Mouse (Mus musculus) cortical plate, adult 2 months (tissue): ENCODE data around the gene Kdm2b. TPM values are rescaled to one million over a fixed set of nuclear protein-coding genes. Genes with fewer than 3 reads are reported as not detected.

Experiments used
- H3K27ac ChIP-seq: fragments of 200-500 bp; 2 replicates; pipeline ENCODE4 v1.5.1; 2012; ENCODE audit warnings: low read length, control low read depth, inconsistent platforms; ENCODE audit not compliant: insufficient read depth
- H3K4me1 ChIP-seq: fragments of 200-500 bp; 2 replicates; pipeline ENCODE4 v1.6.1; 2011; ENCODE audit warnings: low read length; ENCODE audit not compliant: control insufficient read depth, insufficient read depth
- H3K4me3 ChIP-seq: fragments of 200-500 bp; 2 replicates; pipeline ENCODE4 v1.5.1; 2011; ENCODE audit warnings: mild to moderate bottlenecking, low read length, control low read depth; ENCODE audit not compliant: insufficient read depth
- CTCF ChIP-seq: fragments of 200-500 bp; IDR thresholded peaks from 2 replicates; pipeline ENCODE4 v1.5.1; 2011; ENCODE audit warnings: mild to moderate bottlenecking, control low read depth, low read length; ENCODE audit not compliant: insufficient read depth; ENCODE audit errors: extremely low read depth
- POLR2A ChIP-seq: fragments of 200-500 bp; IDR thresholded peaks from 2 replicates; pipeline ENCODE4 v1.6.1; 2011; ENCODE audit warnings: mild to moderate bottlenecking, low read length, control low read depth; ENCODE audit not compliant: insufficient read depth; ENCODE audit errors: extremely low read depth
- polyA plus RNA-seq: library from polyadenylated mRNA; depleted of rRNA; stranded (reverse); fragments of >200 nt; gene quantifications from 2 replicates; pipeline ENCODE4 v1.2.3, GENCODE M21; 2012

Kdm2b gene
- polyA plus RNA-seq, 1 experiment: 16.6 TPM

DNA sequence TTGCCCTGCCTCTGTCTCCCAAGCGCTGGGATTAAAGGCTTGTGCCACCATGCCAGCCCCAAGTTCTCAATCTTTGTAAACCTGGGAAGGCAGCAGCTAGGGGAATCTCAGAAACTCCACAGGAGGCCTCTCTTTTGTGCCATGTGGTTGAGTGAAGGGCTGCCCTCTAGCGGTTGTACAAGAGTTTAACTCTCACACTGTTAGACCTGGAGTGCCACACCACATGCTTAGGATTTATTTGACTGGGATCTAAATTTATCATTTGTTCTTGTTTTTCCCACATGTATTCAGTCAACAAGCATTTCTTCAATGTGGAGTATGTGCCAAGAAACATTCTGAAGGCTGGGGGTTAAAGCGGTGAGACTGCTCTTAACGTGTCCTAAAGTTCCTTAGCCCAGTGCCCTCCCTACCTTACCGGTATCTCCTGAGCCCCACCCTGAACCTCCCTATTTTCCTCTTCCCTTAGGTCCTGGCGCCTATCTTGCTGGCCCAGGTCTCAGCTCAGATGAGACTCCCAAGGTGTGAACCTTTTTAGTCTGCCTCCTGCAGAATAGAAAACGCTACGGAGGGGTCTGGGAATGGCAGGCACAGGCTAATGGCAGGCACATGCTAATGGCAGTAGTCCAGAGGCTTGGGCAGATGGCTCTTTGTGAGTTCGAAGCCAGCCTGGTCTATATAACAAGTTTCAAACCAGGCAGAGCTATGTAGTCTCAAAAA is 24.1 kb upstream of the Kdm2b start:
- TF ChIP-seq POLR2A (no peak), CTCF (peak; percentile 74)
- Histone ChIP-seq H3K4me1 (peaks cover 4% of the 10 kb centered on the region; the same call in 1 of the 2 replicates), H3K4me3 (no peak overlapping the region), H3K27ac (no peak overlapping the region)

DNA sequence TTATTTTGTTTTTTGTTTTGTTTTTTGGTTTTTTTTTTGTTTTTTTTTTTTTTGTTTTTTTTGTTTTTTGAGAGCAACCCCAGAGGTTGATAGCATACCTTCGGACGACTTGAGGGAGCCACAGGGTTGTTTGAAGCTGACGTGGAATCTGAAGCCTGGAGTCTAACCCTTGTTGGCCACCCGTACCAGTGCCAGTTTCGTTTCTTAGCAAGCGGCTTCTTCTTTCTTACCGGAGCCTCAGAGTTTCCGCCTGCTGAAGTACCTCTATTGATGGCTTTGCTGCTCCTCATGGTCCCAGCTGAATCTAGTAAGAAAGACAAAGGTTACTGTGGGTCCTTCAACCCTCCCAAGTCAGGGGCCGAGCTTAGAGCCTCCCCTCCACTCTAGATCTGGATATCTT is 22.1 kb upstream of the Kdm2b start:
- Histone ChIP-seq H3K4me3 (no peak overlapping the region), H3K27ac (no peak overlapping the region), H3K4me1 (peaks cover 4% of the 10 kb centered on the region; the same call in 1 of the 2 replicates)
- TF ChIP-seq POLR2A (no peak), CTCF (no peak)

DNA sequence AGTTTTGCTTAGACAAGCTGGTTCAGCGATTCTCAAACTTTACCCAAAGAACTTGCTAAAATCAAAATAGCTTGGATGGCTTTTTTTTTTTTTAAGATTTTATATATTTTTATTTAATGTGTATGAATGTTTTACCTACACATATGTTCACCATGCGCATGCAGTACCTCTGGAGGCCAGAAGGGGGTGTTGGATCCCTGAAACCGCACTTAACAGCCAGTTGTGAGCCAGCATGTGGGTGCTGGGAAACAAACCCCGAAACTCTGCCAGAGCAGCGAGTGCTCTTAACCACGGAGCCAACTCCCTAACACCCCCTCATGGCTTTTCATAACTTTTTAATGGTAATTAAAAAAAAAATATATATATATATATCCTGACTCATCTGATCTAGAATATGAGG is 21.2 kb upstream of the Kdm2b start:
- no peak for TF ChIP-seq POLR2A
- TF ChIP-seq CTCF: no peak
- Histone ChIP-seq H3K4me1 (peaks cover 4% of the 10 kb centered on the region; the same call in 1 of the 2 replicates), H3K4me3 (no peak overlapping the region), H3K27ac (no peak overlapping the region)

DNA sequence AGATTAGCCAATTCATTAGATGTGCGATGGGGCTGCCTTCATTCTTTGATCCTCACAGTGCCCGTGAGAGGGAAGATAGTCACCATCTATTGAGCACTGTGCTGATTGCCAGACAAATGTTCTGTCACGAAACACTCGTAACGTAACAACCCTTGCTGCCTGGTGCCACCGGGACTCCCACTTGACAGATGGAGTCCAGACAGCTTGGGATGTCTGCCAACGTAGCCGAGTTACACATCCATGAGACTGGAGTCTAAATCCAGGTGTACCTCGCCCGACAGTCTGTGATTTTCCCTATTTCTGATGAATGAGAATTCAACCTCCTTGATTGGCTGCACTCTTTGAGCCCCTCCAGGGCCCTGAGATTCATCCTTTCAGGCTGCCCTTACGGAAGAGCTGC is 20.2 kb upstream of the Kdm2b start:
- H3K4me1 ChIP-seq: peaks cover 4% of the 10 kb centered on the region; the same call in 1 of the 2 replicates

DNA sequence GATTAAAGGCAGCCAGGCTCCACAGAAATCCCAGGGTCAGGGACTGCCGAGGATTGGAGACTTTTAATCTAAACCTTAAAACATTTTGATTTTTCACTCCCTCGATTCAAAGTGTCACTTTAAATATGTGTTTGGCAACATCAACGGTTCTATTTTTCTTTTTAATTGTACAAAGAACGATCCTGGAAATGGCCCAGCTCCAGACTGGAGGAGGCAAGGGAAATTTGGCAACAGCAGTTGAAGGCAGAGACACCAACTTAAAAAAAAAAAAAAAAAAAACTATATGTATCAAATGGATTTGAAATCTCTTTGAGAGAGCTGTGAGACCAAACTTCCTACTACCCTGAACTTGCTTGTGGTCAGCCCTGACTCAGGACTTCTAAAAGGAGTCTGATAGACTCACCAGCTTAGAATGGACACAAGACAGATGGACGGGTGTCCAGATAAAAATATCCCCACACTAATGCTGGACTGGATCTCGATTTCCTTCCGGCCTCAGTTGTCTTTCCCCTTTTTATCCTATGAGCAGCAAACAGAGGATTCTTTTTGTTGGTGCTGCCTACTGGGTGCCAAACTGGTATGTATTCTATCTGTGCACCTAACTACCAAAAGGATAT is 19.4 kb upstream of the Kdm2b start:
- Histone ChIP-seq H3K27ac (no peak overlapping the region), H3K4me1 (peaks cover 3% of the 10 kb centered on the region; the same call in 1 of the 2 replicates)

More for the DNA sequence above, 20.2 kb upstream of the Kdm2b start:
- no peak overlapping the region for H3K4me3 ChIP-seq
- 0 out of 2 replicates have a peak overlapping the region, but pooled peaks have one; percentile 8 for H3K27ac ChIP-seq
- no peak for TF ChIP-seq POLR2A
- TF ChIP-seq CTCF: no peak

DNA sequence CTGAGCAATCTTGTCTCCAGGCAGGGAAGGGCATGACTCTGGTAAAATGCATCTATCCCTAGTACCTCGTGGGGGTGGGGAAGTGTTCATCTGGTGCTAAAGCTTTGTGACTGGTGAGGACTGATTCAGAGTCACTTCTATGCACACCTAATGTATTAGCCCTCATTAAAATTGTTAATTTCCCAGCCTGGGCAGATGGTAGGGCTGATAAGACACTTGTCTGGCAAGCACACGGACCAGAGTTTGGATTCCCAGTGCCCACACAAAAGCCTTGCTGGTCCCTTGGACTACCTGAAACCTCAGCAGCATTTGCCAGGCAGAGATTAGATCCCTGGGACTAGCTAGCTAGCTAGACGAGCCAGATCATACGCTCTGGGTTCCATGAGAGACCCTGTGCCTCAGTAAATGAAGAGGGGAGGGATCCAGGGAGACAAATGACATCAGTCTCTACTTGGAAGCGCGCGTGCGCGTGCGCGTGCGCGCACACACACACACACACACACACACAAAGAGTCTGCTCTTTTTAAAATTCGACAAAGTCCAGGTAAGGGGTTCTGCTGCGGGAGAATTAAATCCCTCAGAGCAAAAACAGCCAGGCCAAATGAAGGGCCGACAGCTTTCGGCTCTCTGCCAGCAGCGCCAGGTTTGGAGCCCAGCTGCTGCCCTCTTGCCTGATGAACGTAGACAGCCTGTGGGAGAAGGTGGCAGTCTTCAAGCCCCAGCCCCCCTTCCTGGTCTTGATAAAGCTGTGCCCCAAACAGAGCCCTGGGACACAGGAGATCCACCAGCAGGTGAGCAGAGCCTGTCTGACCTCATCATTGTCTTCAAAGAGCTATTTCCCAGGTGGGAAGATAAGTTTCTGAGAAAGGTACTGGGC is 16.3 kb upstream of the Kdm2b start:
- Histone ChIP-seq H3K4me1 (peaks cover 3% of the 10 kb centered on the region; the same call in 1 of the 2 replicates), H3K27ac (no peak overlapping the region), H3K4me3 (no peak overlapping the region)
- TF ChIP-seq CTCF (no peak), POLR2A (no peak)

More for the DNA sequence above, 19.4 kb upstream of the Kdm2b start:
- no peak overlapping the region for H3K4me3 ChIP-seq
- no peak for TF ChIP-seq POLR2A
- TF ChIP-seq CTCF: no peak

DNA sequence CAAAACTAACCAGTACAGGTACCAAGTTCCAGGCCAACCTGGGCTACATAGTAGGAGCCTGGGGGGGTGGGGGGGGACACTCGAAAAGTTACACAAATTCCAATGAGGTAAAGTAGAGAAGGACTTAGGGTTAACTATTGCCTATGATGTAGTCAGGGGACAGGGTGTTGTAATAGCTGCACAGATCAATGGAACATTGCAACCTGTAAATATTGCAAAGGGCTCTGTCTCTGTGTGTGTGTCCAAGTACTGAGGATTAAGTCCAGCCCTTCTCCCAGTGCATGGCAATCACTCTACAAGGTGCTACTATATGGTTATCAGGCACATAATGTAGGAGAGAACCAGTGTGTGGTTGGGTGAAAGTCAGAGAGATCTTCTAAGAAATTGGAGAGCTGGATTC is 11.3 kb upstream of the Kdm2b start:
- H3K4me3 ChIP-seq: no peak overlapping the region
- no peaks in the 10 kb centered on the region for H3K4me1 ChIP-seq
- TF ChIP-seq POLR2A: no peak
- TF ChIP-seq CTCF: no peak
- no peak overlapping the region for H3K27ac ChIP-seq

DNA sequence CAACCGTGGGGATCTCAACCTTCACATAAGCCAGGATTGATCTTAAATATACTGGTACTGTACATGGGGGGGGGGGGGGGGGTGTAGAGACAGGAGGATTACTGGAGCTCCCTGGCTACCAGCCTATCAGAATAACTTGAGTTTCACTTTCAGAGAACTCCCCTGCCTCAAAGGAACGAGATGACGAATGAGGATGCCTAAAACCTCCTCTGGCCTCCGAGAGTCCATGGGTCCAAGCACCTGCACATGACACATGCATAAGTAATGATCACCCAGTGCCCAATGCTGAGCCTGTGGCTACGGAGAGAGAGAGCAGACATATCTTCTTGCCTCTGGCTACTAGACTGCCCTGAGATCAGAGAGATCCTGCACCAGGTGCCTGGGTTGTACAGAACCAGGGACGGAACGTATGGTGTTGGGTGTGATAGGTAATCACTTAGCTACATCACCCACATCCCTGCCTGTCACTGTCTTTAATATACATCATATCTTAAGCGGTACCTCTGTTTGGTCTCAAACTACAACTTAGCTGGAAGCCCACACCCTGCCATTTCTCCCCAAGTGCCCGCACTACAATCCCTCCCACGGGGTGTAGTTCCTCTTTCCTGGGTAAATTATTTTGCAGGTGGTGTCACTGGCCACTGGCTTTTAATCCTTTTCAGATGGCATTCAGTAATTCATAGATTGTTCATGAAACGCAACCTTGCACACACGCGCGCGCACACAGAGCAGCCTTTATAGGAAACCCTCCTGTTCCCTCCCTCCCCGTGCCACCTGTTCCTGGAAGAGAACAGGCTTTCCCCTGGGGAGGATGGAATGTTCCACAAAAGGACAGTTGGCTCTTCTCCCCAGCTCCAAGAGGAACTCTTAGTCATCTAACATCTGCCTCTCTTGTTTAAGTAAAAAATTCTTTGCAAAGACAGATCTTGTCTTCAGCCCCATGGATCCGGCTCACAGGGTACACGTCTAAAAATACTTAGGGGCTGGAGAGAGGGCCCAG is 7.9 kb upstream of the Kdm2b start:
- Histone ChIP-seq H3K4me1 (no peaks in the 10 kb centered on the region), H3K4me3 (no peak overlapping the region), H3K27ac (no peak overlapping the region)
- TF ChIP-seq CTCF (no peak), POLR2A (no peak)
